Mouse (Mus musculus): ENCODE measurements around the gene Prune1.

Prune1 gene

GRCm38 (mm10) chr3:95237541-95238099 is 44.3 kb downstream of the Prune1 start:
- no peak for DNase-seq (ENCODE audit: low read depth)

- peak; percentile 4 for DNase-seq (ENCODE audit: low read depth)
Measured at GRCm38 (mm10) chr3:95235386-95236301, 46.2 kb downstream of the Prune1 start.

- no peak for DNase-seq (ENCODE audit: low read depth)
Measured at GRCm38 (mm10) chr3:95233303-95233980, 48.4 kb downstream of the Prune1 start.

DNA sequence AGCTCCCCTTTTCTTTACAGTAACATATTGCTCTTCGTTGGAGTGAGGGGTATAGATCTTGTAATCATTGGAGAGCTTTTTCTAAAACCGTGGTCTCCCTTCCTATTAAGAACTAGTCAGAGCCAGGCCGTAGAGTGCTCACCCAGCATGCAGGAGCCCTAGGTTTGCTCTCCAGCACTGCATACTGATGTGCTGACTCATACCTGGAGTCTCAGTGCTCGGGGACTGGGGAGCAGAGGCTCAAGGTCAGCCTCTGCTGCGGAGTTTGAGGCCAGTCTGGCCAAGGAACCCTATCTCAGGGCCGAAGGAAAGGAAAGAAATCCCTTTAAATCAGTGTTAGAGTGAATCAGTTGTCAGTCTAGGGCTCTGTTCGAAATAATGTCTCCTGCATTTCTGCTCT is 49.1 kb downstream of the Prune1 start:
- no peak for DNase-seq (ENCODE audit: low read depth)

DNA sequence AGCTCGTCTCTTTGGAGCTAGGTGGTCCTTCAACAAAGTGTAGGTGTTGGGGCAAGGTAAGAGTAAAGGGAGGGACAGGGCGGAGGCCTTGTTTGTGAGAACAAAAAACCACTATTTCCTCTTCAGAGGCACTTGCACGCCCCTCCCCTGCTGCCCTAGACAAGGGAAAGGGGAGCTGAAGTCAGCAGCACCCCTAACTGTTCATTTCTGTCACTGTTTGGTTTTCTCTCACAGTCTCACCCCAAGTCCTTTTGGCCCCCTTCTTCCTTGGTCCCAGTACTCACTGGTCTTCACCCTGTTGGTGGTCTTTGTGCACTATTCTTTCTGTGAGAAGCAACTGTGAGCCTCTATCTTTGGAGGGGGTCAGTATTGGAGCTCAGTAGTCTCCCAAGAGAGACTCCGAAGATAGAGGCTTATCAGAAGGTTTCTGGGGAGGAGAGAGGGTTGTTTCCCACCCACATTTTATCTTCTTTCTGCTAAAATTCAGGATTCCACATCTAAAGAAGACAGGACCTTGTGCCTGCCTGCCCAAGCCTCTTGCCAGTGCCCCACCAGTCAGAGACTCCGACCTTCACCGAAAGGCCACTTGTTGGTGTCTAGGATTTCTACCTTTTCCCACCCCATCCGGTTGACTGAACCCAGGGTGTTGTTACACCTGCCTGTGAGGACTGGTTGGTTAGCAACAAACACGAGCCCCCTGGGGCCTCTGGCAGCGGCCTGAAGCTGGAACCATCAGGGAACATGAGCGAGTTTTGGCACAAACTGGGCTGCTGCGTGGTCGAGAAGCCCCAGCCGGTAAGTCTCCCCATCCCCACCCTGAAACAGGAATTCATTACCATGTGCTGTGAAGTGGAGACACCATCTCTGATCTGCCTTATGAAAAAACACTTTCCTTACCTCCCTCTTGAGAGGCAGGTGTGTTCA is 50.3 kb downstream of the Prune1 start, which contains the start of gene Mllt11:
TSS of gene Mllt11 (minus strand) at position 874 of the 924 bp plus-strand sequence.
- DNase-seq (ENCODE audit: low read depth) = peak; percentile 64

DNA sequence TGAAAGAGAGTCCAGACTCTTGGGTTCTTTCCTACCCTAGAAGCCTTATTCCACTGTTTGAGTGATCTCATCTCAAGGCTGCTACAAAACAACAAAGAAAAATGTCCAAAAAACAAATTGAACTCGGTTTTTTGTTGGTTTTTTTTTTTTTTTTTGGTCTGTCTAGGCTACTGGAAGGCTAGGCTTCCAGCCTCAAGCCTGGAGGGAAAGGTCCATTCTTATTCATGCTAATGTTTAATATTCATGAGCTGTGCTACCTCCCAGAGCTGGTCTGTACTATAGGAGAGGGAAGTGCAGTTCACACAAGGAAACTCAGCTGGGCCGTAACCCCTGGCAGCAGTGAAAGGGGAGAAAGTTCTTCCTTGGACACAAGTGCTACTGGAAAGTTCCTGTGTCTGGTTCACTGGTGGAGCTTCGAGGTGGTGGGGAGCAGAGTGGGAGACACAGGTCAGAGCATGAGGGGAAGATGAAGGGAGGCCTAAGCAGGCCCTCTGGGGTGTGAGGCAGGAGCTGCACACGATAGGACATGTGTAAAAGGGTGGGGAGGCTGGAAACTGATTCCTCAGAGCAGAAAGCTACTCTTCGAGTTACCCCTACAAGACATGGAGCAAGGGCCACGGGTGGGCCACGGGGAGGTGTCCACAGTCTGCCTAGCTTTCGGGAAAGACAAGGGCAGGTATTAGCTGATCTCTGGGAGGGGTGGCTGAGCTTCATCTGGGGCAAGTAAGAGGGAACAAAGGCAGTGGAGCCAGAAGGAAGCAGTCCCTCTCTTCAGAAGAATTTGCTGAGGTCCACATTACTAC is 51.2 kb downstream of the Prune1 start:
- DNase-seq (ENCODE audit: low read depth) = peak; percentile 43

GRCm38 (mm10) chr3:95229781-95230494 is 51.9 kb downstream of the Prune1 start:
- peak; percentile 40 for DNase-seq (ENCODE audit: low read depth)

DNA sequence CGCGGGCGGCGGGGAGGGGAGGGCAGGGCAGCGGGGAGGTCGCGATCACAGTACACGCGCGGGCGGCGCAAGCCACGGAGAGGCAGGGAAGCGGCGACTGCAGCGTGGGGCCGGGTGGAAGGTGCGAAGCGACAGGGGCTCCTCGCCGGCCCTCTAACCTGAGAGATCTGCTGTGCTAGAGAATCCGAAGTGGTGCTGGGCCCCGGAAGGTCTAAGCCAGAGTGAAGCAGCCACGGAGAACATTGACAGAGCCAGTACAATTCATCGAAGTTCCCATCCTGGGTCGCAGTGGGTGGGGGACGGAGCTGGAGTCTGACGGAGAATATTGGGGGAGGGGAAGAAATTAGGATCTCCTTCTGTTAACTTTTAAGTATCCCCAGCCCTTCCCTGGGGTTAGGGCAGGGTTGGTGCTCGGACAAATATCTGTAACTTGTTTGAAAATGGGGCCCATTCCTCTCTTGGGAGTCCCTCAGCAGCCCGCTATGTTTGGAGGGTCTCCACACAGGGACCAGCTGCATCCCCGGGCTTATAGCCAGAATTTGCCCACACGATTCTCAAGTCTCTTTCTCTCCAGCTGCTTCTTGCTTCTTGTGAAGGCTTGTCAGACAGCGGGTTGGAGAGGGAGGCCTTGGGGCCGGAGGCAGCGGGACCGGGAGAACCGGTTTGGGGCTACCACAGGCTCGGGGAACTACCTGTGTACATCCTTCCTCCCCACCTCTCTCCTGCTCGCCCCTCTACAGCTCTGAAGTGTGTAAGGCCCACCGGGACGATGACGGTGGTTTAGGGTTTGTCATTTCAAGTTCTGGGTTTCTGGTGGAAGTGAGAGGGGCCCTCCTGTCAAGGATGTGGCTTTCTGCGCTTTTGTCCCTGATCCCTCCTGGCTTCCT is 52.7 kb downstream of the Prune1 start:
- peak; percentile 52 for DNase-seq (ENCODE audit: low read depth)

GRCm38 (mm10) chr3:95228148-95228893 is 53.6 kb downstream of the Prune1 start, which contains the start of gene Cdc42se1:
Cdc42se1 (plus strand) TSS chr3:95228732.
- peak; percentile 87 for DNase-seq (ENCODE audit: low read depth)

DNA sequence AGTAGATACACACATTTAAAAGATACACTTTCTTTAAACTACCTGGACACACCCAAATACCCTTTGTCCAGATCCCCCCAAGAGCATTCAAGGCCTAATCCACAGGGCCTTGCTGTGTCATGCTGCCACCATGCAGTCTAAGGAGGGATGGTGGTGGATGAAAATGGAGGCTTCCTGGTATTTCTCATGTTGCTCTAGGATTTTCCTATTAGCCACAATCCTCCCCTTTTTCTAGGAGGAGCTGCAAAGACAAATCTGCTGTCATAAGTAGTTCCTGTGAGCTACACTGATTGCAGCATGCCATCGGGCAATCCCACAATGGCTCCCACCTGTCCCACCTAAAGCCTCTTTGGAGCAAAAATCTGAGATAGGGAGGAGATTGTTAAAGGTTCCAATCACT is 54.7 kb downstream of the Prune1 start:
- no peak for DNase-seq (ENCODE audit: low read depth)

DNA sequence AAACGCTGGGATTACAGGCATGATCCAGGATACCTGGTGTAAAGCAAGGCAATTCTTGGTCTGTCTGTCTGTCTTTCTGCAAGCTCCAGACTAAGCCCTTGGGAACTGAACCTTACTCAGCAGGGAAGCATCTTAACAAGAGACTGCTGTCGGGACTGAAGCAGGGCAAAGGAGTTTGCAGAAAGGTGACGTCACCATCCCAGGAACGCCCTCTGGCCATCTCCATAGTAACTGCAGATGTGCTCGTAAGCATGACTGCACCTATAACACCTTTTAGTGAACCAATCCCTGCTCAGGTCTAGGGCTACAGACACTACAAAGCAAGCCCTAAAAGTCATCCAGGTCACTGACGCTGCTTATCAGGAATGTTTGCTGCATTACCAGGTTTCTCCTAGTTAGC is 57.6 kb downstream of the Prune1 start:
- no peak for DNase-seq (ENCODE audit: low read depth)

DNA sequence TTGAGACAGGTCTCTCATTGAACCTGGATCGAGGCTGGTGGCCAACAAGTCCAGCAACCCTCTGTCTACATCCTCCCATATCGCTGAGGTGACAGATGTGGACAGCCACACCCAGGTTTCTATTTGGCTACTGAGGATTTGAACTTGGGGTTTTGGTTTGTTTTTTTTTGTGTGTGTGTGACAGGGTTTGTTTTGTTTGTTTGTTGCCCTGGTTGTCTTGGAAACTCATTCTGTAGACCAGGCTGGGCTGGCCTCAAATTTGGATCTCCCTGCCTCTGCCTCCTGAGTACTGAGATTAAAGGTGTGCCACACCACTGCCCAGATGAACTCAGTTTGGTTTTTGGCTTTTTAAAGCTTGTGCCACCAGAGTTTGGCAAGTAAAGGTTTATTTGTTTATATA is 58.8 kb downstream of the Prune1 start:
- no peak for DNase-seq (ENCODE audit: low read depth)

DNA sequence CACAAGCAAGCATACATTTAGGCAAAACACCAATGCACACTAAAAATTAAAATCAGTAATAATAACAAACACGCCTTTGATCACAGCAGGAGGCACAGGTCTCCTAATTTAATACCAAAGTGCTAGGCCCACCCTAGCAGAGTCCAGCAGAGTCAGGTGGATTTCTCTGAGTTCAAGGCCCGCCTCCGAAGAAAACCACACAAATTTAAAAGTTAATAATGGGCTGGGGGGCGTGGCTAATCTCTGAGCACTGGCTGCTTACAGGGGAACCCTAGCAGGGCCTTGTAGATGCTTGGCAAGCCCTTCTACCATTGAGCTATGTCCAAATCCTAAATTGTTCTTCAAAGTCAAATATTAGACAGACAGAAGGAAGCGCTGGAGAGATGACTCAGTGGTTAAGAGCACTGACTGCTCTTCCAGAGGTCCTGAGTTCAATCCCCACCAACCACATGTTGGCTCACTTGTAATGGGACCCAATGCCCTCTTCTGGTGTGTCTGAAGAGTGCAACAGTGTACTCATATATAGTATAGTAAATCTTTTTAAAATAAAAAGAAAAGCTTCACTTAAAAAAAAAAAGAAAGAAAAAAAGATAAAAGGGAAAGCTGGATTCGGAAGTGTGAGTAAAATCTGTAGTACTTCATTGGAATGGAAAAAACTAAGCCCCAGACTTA is 63.3 kb downstream of the Prune1 start:
- DNase-seq (ENCODE audit: low read depth) = no peak

DNA sequence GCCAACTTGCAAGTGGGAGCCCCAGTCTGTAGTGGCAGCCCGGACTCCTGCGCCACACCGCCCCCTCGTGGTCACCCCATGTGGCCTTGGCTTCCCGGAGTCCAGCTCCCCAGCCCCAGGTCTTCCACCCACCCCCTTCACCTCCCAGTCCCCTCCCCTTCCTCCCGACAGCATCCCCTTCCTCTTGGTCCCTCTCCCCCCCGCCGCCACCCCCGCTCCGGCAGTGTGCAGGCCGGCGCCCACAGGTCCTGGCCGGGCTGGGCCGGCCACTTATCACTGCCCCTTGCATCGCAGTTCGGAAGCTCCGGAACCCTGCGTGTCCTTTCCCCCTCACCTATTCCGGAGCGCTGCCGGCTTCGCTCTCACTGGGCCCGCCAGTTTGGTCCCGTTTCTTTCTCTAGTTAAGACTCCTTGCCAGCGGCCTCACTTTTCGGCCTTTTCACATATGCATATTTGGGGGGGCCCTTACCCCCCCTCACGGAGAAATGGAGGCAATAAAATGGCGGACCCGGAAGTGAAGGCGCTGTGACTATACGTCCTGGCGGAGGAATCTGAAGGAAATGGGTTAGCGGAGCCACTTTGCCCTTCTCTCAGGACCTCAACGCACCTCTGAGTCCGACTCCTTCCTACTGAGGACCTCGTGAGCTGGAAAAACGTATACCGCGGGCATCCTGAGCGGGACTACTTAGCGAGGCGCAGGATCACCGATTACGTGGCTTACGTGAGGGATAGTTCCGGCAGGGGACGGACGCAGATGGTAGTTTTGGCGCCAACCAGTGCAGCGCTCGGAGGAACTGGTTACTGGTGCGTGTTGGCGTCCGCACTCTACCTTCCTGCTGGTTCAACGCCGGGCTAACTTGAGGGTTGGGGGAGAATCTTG is 64.4 kb downstream of the Prune1 start, which contains the start of gene Gabpb2:
TSS of gene Gabpb2 (minus strand) at position 662 of the 880 bp plus-strand sequence.
- peak; percentile 94 for DNase-seq (ENCODE audit: low read depth)

GRCm38 (mm10) chr3:95216655-95217254 is 65.1 kb downstream of the Prune1 start:
- DNase-seq (ENCODE audit: low read depth) = no peak

- DNase-seq (ENCODE audit: low read depth) = no peak
Measured at GRCm38 (mm10) chr3:95213609-95213975, 68.3 kb downstream of the Prune1 start.
